Mouse (Mus musculus) olfactory bulb, adult 2 months (tissue): ENCODE data around the gene Atp7a. TPM values are rescaled to one million over a fixed set of nuclear protein-coding genes. Genes with fewer than 3 reads are reported as not detected.
"Not testable (repeated sequence)": the region's sequence is repeated elsewhere in the genome, so short reads cannot be mapped to it uniquely, and the experiment has no call there.

Experiments
- H3K27ac ChIP-seq: fragments of 200-500 bp; 2 replicates; pipeline ENCODE4 v1.5.1; 2012; ENCODE audit warnings: low read depth, low read length; ENCODE audit not compliant: insufficient read depth
- H3K4me1 ChIP-seq: fragments of 200-500 bp; 2 replicates; pipeline ENCODE4 v1.6.1; 2012; ENCODE audit warnings: low read length; ENCODE audit not compliant: control insufficient read depth, insufficient read depth
- H3K4me3 ChIP-seq: fragments of 200-500 bp; 2 replicates; pipeline ENCODE4 v1.5.1; 2012; ENCODE audit warnings: mild to moderate bottlenecking, low read depth, low read length, moderate library complexity; ENCODE audit not compliant: insufficient read depth
- CTCF ChIP-seq: fragments of 200-500 bp; IDR thresholded peaks from 2 replicates; pipeline ENCODE4 v1.5.1; 2012; ENCODE audit warnings: low read depth, mild to moderate bottlenecking, low read length, moderate library complexity; ENCODE audit not compliant: insufficient read depth
- POLR2A ChIP-seq: fragments of 200-500 bp; IDR thresholded peaks from 2 replicates; pipeline ENCODE4 v1.6.1; 2012; ENCODE audit warnings: mild to moderate bottlenecking, low read depth, low read length, moderate library complexity; ENCODE audit not compliant: insufficient read depth
- WGBS: fragments of 180-500 bp; shearing (Covaris S2); methylation state at CpG from one replicate; pipeline ENCODE4 v1.1.7; 2018; 5-methylcytosine and 5-hydroxymethylcytosine counted together
- polyA plus RNA-seq: library from polyadenylated mRNA; stranded (reverse); fragments of >200 nt; gene quantifications from 2 replicates; pipeline ENCODE4 v1.2.4, GENCODE M21; 2012; ENCODE audit warnings: low replicate concordance; ENCODE audit not compliant: missing spikeins, insufficient read depth, insufficient read length

The Atp7a gene
- polyA plus RNA-seq, 1 experiment: not detected

DNA sequence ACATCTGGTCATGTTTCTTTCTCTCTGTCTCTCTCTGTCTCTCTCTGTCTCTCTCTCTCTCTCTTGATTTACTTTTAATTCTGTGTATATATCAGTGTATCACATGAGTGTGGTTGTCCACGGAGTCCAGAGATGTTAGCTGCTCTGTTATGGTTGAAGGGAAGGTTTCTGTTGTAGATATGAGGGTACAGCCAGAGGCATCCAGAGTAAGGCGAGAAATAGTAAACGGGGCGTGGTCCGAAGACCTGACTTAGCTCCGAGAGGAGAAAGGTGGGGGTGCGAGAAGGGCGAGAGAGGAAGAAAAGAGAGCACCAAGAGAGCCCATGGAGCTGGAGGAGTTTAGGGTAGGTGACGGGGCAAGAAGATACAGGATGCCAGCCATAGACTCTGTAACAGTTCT lies 18.9 kb downstream of the Atp7a start:
- TF ChIP-seq POLR2A: no peak
- TF ChIP-seq CTCF: no peak
- H3K4me3 ChIP-seq: no peak overlapping the region
- 81% methylated on average over 9 of the region's 9 CpGs for WGBS
- no peak overlapping the region for H3K27ac ChIP-seq
- H3K4me1 ChIP-seq: no peaks in the 10 kb centered on the region

DNA sequence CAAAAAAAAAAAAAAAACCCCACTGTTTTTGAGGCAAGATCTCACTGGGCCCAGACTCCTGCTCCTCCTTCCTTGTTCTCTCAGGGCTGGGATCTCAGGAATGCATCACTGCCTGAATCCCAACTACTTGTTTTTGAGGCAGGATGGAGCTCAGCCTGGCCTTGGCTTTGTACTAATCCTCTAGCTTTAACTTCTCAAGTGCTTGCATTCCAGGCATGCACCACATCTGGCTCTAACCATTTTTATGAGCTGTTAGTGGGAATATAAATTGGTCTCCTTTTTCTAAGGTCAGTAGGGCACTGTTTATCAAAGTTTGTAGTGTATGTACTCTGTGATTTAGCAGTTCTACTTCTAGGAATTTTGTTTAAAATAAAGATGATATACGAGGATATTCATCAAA lies 21.1 kb downstream of the Atp7a start:
- Histone ChIP-seq H3K27ac (no peak overlapping the region), H3K4me3 (no peak overlapping the region), H3K4me1 (no peaks in the 10 kb centered on the region)
- TF ChIP-seq CTCF (no peak), POLR2A (no peak)
- 77% methylated on average over 1 of the region's 1 CpGs for WGBS

DNA sequence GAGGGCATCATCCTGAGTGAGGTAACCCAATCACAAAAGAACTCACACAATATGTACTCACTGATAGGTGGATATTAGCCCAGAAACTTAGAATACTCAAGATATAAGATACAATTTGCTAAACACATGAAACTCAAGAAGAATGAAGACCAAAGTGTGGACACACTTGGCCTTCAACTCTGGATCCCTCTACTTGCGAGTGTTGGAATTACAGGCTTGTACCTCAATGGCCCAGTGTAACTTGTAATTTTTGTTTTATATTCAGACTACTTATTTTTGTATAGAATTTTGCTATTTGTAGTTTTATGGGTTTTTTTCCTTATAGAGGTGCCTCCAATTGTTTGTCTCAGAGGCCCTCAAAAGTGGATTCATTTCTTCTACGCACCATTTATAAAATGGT lies 50.8 kb downstream of the Atp7a start:
- H3K4me1 ChIP-seq, H3K4me3 ChIP-seq, H3K27ac ChIP-seq: not testable (repeated sequence)
- WGBS: 94% methylated on average over 2 of the region's 2 CpGs

GRCm38 (mm10) chrX:106080811-106081443 lies 53.9 kb downstream of the Atp7a start:
- Histone ChIP-seq H3K27ac (no peak overlapping the region), H3K4me3 (no peak overlapping the region)
- WGBS: 44% methylated on average over 13 of the region's 13 CpGs

GRCm38 (mm10) chrX:106082518-106082917 lies 55.4 kb downstream of the Atp7a start:
- H3K27ac ChIP-seq: no peak overlapping the region
- TF ChIP-seq POLR2A: no peak
- TF ChIP-seq CTCF: no peak

More at GRCm38 (mm10) chrX:106080811-106081443, 53.9 kb downstream of the Atp7a start:
- H3K4me1 ChIP-seq: no peaks in the 10 kb centered on the region
- TF ChIP-seq CTCF (no peak), POLR2A (no peak)

DNA sequence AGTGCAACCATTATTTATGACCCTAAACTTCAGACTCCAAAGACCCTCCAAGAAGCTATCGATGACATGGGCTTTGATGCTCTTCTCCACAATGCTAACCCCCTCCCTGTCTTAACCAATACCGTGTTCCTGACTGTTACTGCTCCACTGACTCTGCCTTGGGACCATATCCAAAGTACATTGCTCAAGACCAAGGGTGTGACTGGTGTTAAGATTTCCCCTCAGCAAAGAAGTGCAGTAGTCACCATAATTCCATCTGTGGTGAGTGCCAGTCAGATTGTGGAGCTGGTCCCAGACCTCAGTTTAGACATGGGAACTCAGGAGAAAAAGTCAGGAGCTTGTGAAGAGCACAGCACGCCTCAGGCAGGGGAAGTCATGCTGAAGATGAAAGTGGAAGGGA lies 58.1 kb downstream of the Atp7a start:
- Histone ChIP-seq H3K27ac (no peak overlapping the region), H3K4me1 (no peaks in the 10 kb centered on the region), H3K4me3 (no peak overlapping the region)
- 86% methylated on average over 3 of the region's 3 CpGs for WGBS
- TF ChIP-seq CTCF: no peak
- TF ChIP-seq POLR2A: no peak

More at GRCm38 (mm10) chrX:106082518-106082917, 55.4 kb downstream of the Atp7a start:
- H3K4me3 ChIP-seq: no peak overlapping the region
- no peaks in the 10 kb centered on the region for H3K4me1 ChIP-seq

GRCm38 (mm10) chrX:106085564-106085963 lies 58.5 kb downstream of the Atp7a start:
- TF ChIP-seq POLR2A (no peak), CTCF (no peak)
- WGBS: 90% methylated on average over 2 of the region's 2 CpGs

GRCm38 (mm10) chrX:106092939-106093338 lies 65.9 kb downstream of the Atp7a start:
- H3K4me1 ChIP-seq: no peaks in the 10 kb centered on the region
- H3K27ac ChIP-seq: no peak overlapping the region
- 60% methylated on average over 4 of the region's 5 CpGs for WGBS
- H3K4me3 ChIP-seq: no peak overlapping the region
- TF ChIP-seq POLR2A (no peak), CTCF (no peak)

More at GRCm38 (mm10) chrX:106085564-106085963, 58.5 kb downstream of the Atp7a start:
- no peaks in the 10 kb centered on the region for H3K4me1 ChIP-seq
- no peak overlapping the region for H3K4me3 ChIP-seq
- H3K27ac ChIP-seq: no peak overlapping the region

GRCm38 (mm10) chrX:106105464-106105863 lies 78.4 kb downstream of the Atp7a start:
- no peak for TF ChIP-seq POLR2A
- no peak for TF ChIP-seq CTCF
- Histone ChIP-seq H3K4me3 (no peak overlapping the region), H3K4me1 (no peaks in the 10 kb centered on the region), H3K27ac (no peak overlapping the region)
- 40% methylated on average over 2 of the region's 2 CpGs for WGBS

- H3K4me3 ChIP-seq: no peak overlapping the region
- H3K4me1 ChIP-seq: no peaks in the 10 kb centered on the region
- WGBS: 87% methylated on average over 4 of the region's 4 CpGs
- TF ChIP-seq CTCF (no peak), POLR2A (no peak)
- no peak overlapping the region for H3K27ac ChIP-seq
Observed at GRCm38 (mm10) chrX:106113881-106114280, 86.8 kb downstream of the Atp7a start.
